Mouse (Mus musculus): Measurements from ENCODE around the gene Pdgfb. TPM values are rescaled to one million over a fixed set of nuclear protein-coding genes. Genes with fewer than 3 reads are reported as not detected.

Pdgfb gene
- polyA plus RNA-seq, 1 experiment = 27.2 TPM

DNA sequence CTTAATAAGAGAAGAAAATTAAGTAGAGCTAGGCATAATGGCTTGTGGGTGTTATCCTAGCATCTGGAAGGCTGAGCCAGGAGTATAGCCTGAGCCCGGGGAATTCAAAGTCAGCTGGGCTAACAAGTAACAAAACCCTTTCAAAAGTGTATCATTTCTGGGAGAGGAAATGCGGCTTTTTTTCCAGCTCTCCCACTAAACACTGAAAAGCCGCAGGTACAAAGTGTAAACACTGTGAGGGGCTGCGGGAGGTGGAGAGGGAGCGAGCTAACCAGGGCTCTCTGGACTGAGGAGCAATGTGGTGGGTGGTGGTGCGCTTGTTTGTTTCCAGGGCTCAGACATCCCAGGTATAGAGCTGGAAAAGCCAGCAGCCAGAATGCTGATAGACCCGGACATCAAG is 50.4 kb downstream of the Pdgfb start:
- TF ChIP-seq FOSL1 (IDR thresholded peaks at IDR 0.05; ENCODE audit: insufficient read depth, low read length, poor library complexity, severe bottlenecking) (no peak), MAX (IDR thresholded peaks at IDR 0.05) (no peak), USF1 (IDR thresholded peaks at IDR 0.05; ENCODE audit: low read depth) (no peak), CEBPB (IDR thresholded peaks at IDR 0.05; ENCODE audit: low read depth) (no peak), MYOD1 (IDR thresholded peaks at IDR 0.05; ENCODE audit: control insufficient read depth, insufficient read length, low read depth) (no peak), CTCF (IDR thresholded peaks at IDR 0.05; ENCODE audit: control insufficient read depth, insufficient read depth, insufficient read length) (no peak), MYOG (IDR thresholded peaks at IDR 0.05; ENCODE audit: control insufficient read depth, extremely low read depth, insufficient read length) (no peak)
- Histone ChIP-seq H3K79me2 (ENCODE audit: control insufficient read depth, insufficient read depth) (no peaks in the 10 kb centered on the region), H3K36me3 (ENCODE audit: control insufficient read depth, insufficient read depth) (no peaks in the 10 kb centered on the region), H3K79me3 (ENCODE audit: low read depth) (no peaks in the 10 kb centered on the region), H3K27me3 (ENCODE audit: control insufficient read depth, insufficient read depth, insufficient read length) (no peaks in the 10 kb centered on the region), H3ac (ENCODE audit: control insufficient read depth, insufficient read length, low read depth) (no peak overlapping the region), H3K4me3 (ENCODE audit: insufficient read depth, poor library complexity, severe bottlenecking) (no peak overlapping the region)

DNA sequence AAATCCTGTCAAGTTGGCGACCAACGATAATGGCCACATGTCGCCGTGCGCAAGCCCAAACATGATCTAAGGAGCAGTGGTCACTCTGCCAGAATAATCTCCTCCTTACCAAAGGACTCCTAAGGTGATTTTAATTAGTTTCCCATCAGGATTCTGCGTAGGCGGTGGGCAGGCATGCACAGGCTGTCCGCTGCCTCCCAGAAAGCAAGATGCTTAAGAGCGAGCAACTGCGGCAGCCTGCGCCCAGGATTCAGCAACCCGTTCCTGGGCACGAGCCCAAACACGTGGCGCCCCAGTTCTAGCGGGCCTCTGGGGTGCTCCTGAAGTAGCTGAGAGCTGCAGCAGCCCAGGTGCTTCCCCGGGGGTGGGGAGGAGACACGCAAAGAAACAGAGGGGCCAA is 52.1 kb downstream of the Pdgfb start:
- Histone ChIP-seq H3ac (ENCODE audit: control insufficient read depth, insufficient read length, low read depth) (no peak overlapping the region), H3K79me2 (ENCODE audit: control insufficient read depth, insufficient read depth) (no peaks in the 10 kb centered on the region), H3K36me3 (ENCODE audit: control insufficient read depth, insufficient read depth) (no peaks in the 10 kb centered on the region), H3K79me3 (ENCODE audit: low read depth) (no peaks in the 10 kb centered on the region), H3K27me3 (ENCODE audit: control insufficient read depth, insufficient read depth, insufficient read length) (no peaks in the 10 kb centered on the region), H3K4me3 (ENCODE audit: insufficient read depth, poor library complexity, severe bottlenecking) (no peak overlapping the region)
- TF ChIP-seq CEBPB (IDR thresholded peaks at IDR 0.05; ENCODE audit: low read depth) (no peak), USF1 (IDR thresholded peaks at IDR 0.05; ENCODE audit: low read depth) (no peak), MYOG (IDR thresholded peaks at IDR 0.05; ENCODE audit: control insufficient read depth, extremely low read depth, insufficient read length) (no peak), MAX (IDR thresholded peaks at IDR 0.05) (no peak), CTCF (IDR thresholded peaks at IDR 0.05; ENCODE audit: control insufficient read depth, insufficient read depth, insufficient read length) (no peak), MYOD1 (IDR thresholded peaks at IDR 0.05; ENCODE audit: control insufficient read depth, insufficient read length, low read depth) (no peak), FOSL1 (IDR thresholded peaks at IDR 0.05; ENCODE audit: insufficient read depth, low read length, poor library complexity, severe bottlenecking) (no peak)

DNA sequence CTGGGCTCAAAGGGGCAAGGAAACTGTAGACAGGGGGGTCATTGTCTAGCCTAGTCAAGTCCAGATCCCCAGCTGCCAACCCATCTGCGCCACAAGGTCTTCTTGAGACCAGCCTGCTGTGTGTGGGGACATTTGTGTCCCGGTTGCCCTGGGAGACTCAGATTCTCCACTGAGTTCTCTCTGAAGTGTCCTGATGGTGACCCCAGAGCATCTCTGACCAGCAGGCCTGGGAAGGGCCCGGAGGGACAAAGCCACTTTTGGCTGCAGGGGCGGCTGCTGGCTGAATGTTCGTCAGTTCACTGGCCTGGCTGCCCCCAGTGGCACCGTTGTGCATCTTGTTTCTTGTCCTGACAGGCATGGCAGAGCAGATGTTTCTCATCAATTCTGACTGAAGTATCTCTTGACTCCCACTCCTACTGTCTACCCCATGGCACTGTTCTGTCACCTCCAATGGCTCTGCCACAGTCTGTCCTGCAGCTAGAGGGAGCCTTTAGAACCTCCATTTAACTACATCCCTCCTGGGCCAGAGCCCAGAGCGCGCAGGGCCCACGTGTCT is 53.3 kb downstream of the Pdgfb start:
- H3ac ChIP-seq (ENCODE audit: control insufficient read depth, insufficient read length, low read depth) = no peak overlapping the region
- no peaks in the 10 kb centered on the region for H3K79me3 ChIP-seq (ENCODE audit: low read depth)
- no peak overlapping the region for H3K4me3 ChIP-seq (ENCODE audit: insufficient read depth, poor library complexity, severe bottlenecking)
- H3K79me2 ChIP-seq (ENCODE audit: control insufficient read depth, insufficient read depth) = no peaks in the 10 kb centered on the region
- no peaks in the 10 kb centered on the region for H3K27me3 ChIP-seq (ENCODE audit: control insufficient read depth, insufficient read depth, insufficient read length)
- no peaks in the 10 kb centered on the region for H3K36me3 ChIP-seq (ENCODE audit: control insufficient read depth, insufficient read depth)
- TF ChIP-seq MYOG (IDR thresholded peaks at IDR 0.05; ENCODE audit: control insufficient read depth, extremely low read depth, insufficient read length) (no peak), USF1 (IDR thresholded peaks at IDR 0.05; ENCODE audit: low read depth) (no peak)

- TF ChIP-seq CTCF (IDR thresholded peaks at IDR 0.05; ENCODE audit: control insufficient read depth, insufficient read depth, insufficient read length) (no peak), USF1 (IDR thresholded peaks at IDR 0.05; ENCODE audit: low read depth) (peak; percentile 96), MAX (IDR thresholded peaks at IDR 0.05) (peak; percentile 17), FOSL1 (IDR thresholded peaks at IDR 0.05; ENCODE audit: insufficient read depth, low read length, poor library complexity, severe bottlenecking) (no peak), MYOD1 (IDR thresholded peaks at IDR 0.05; ENCODE audit: control insufficient read depth, insufficient read length, low read depth) (no peak), MYOG (IDR thresholded peaks at IDR 0.05; ENCODE audit: control insufficient read depth, extremely low read depth, insufficient read length) (no peak)
- H3K4me3 ChIP-seq (ENCODE audit: insufficient read depth, poor library complexity, severe bottlenecking) = no peak overlapping the region
- H3K79me2 ChIP-seq (ENCODE audit: control insufficient read depth, insufficient read depth) = no peaks in the 10 kb centered on the region
- no peak overlapping the region for H3ac ChIP-seq (ENCODE audit: control insufficient read depth, insufficient read length, low read depth)
- no peaks in the 10 kb centered on the region for H3K79me3 ChIP-seq (ENCODE audit: low read depth)
- H3K36me3 ChIP-seq (ENCODE audit: control insufficient read depth, insufficient read depth) = no peaks in the 10 kb centered on the region
- no peaks in the 10 kb centered on the region for H3K27me3 ChIP-seq (ENCODE audit: control insufficient read depth, insufficient read depth, insufficient read length)
Observed at GRCm38 (mm10) chr15:79958418-79958817, 56.4 kb downstream of the Pdgfb start.

DNA sequence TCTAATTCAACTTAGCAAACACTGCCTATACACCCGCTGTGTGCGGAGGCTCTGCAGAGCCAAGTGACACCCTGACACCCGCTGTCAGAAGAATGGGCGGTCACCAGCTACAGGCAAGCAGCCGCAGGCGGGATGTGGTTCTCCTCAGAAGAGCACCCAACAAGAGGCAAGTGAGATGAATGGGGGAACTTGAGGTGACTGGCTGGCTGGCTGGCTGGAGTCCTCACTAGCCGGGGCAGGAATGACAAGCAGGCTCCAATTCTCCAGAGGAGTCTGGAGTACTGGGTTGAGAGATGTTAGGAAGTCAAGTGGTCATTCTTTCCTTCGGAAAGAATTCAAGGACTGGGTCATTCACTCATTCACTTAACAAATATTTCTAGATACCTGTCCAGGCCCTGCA is 58.2 kb downstream of the Pdgfb start:
- TF ChIP-seq FOSL1 (IDR thresholded peaks at IDR 0.05; ENCODE audit: insufficient read depth, low read length, poor library complexity, severe bottlenecking) = no peak
- TF ChIP-seq USF1 (IDR thresholded peaks at IDR 0.05; ENCODE audit: low read depth) = no peak
- TF ChIP-seq CEBPB (IDR thresholded peaks at IDR 0.05; ENCODE audit: low read depth) = no peak
- TF ChIP-seq MAX (IDR thresholded peaks at IDR 0.05) = no peak
- TF ChIP-seq CTCF (IDR thresholded peaks at IDR 0.05; ENCODE audit: control insufficient read depth, insufficient read depth, insufficient read length) = no peak
- TF ChIP-seq MYOG (IDR thresholded peaks at IDR 0.05; ENCODE audit: control insufficient read depth, extremely low read depth, insufficient read length) = no peak
- no peak for TF ChIP-seq MYOD1 (IDR thresholded peaks at IDR 0.05; ENCODE audit: control insufficient read depth, insufficient read length, low read depth)
- Histone ChIP-seq H3K79me2 (ENCODE audit: control insufficient read depth, insufficient read depth) (no peaks in the 10 kb centered on the region), H3K36me3 (ENCODE audit: control insufficient read depth, insufficient read depth) (no peaks in the 10 kb centered on the region), H3K79me3 (ENCODE audit: low read depth) (no peaks in the 10 kb centered on the region), H3K27me3 (ENCODE audit: control insufficient read depth, insufficient read depth, insufficient read length) (no peaks in the 10 kb centered on the region), H3ac (ENCODE audit: control insufficient read depth, insufficient read length, low read depth) (no peak overlapping the region), H3K4me3 (ENCODE audit: insufficient read depth, poor library complexity, severe bottlenecking) (no peak overlapping the region)

DNA sequence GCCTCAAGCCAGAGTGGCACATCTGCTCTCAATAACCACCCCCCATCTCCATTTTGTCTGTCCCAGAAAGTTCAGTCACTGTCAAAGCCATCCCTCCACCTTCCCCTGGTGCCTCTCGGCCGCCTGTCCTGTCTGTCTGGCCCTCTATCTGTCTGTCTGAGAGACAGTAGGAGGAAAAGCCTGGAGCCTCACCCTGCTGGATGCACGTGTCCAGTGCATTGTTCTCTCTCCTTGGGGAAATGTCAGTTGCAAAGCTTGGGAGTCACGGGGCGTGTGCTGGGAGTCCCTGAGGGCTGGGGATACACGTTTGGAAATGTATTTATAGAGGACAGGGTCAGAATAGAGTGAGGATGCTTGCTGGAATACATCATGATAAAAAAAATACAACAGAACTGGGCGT is 61.3 kb downstream of the Pdgfb start:
- TF ChIP-seq USF1 (IDR thresholded peaks at IDR 0.05; ENCODE audit: low read depth) (no peak), FOSL1 (IDR thresholded peaks at IDR 0.05; ENCODE audit: insufficient read depth, low read length, poor library complexity, severe bottlenecking) (no peak), MAX (IDR thresholded peaks at IDR 0.05) (peak; percentile 84)
- Histone ChIP-seq H3K27me3 (ENCODE audit: control insufficient read depth, insufficient read depth, insufficient read length) (no peaks in the 10 kb centered on the region), H3K79me2 (ENCODE audit: control insufficient read depth, insufficient read depth) (no peaks in the 10 kb centered on the region), H3K4me3 (ENCODE audit: insufficient read depth, poor library complexity, severe bottlenecking) (no peak overlapping the region), H3K79me3 (ENCODE audit: low read depth) (no peaks in the 10 kb centered on the region), H3ac (ENCODE audit: control insufficient read depth, insufficient read length, low read depth) (no peak overlapping the region), H3K36me3 (ENCODE audit: control insufficient read depth, insufficient read depth) (no peaks in the 10 kb centered on the region)
